Mouse (Mus musculus) frontal cortex, postnatal 10 days (tissue): ENCODE results near the gene Magi1.
A peak's percentile ranks its signal among the peaks of the same experiment; 100 is the strongest.

Experiments
- DNase-seq, 2 experiments: peaks; one replicate each; pipeline ENCODE4 v3.0.0; 2022; ENCODE audit warnings: low spot score in 2 of 2, mixed read lengths in 1 of 2

Magi1 gene

DNA sequence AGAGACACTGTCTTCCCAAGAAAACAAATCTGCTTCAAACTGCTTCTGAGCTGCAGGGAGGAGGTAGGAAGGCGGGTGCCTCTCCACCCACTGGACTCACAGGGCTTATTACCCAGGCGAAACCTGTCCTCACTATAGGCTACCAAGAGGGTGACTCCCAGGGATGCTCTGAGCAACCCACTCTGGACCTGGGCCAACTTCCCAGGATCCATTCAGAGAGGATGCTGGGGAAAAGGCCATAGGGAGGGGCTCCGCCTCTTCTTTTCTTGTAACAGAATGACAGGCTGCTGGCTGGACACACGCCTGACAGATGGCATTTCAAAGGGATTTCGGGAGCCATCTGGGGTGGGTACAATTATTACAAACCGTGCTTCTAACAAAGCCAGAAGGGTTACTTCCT lies 463.8 kb downstream of the Magi1 start:
- DNase-seq: peak; percentile 67 to 74

DNA sequence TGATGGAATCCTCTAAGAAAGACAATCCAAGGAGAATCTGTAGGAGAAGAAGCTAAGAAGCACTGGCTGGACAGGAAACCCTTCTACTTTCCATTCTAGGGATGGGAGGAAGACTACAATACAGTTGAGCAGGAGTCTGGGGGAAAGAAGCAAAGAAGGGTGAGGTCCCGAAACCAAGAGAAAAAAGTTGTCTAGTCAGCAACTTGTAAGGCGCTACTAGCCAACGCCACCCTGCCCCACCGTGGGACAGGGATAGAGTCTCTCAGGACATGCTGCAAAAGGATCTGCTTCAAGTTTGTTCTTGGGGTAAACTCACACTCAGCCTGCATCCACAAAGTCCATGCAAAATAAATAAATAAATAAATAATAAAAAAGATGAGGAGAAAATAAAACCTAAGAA lies 464.4 kb downstream of the Magi1 start:
- no peak for DNase-seq

DNA sequence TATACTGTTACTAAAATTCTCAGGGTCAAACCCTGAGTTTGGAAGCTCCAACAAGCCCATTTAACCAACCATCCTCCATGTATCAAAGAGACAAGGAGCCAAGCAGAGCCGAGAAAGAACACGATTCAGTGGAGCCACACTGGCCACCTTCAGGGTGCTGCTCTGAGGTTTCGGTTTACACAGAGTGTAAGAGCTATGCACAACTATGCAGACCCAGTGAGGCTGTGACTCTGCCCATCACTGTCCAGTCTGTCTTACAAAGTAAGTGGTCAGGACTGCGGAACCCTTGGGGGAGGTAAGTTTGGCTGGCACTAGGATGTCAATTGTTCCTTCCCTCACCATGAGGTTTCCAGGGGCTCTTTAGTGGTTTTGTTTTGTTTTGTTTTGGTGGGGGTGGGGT lies 465.2 kb downstream of the Magi1 start:
- no peak for DNase-seq

DNA sequence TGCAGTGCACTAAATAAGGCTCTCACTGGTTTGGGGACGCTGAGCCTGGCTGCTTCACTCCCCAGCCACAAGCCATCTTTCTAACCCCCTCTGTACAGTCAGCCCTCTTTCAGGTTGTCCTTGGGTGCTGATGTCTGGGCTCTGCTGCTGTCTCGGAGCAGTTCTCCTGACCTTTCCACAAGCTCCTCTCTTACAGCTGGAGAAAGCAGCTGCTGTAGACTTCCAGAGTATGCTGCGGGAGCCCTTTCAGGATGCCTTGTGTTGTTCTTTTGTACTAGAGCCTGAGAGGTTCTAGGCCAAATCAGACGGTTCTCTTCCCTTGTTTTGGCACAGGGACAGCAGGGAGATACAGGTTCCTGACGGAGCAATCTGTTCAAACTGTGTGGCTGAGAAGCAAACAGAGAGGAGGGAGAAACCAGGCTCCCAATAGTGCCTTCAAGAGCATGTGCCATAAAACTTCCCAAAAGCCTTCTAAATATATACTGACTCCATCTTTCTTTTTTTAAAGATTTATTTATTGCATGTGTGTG lies 478.2 kb downstream of the Magi1 start:
- DNase-seq: no peak

DNA sequence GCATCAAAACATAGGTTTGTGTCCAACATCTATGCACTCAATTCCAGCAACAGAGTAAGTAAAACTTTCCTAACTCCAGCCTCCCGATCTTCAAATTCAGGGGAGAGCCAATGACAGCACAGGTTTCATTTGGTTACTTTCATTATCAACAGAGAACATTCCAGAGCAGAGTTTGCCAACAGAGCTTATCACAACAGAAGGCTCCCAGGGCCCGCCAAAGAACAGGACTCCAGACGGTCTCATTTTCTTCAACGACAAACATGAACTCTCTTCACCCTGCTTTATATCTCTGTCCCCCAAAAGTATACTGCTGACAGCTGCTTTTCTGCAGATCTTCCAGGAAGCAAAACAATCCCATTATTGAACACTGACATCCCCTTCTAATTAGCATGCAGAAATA lies 481.3 kb downstream of the Magi1 start:
- no peak for DNase-seq

DNA sequence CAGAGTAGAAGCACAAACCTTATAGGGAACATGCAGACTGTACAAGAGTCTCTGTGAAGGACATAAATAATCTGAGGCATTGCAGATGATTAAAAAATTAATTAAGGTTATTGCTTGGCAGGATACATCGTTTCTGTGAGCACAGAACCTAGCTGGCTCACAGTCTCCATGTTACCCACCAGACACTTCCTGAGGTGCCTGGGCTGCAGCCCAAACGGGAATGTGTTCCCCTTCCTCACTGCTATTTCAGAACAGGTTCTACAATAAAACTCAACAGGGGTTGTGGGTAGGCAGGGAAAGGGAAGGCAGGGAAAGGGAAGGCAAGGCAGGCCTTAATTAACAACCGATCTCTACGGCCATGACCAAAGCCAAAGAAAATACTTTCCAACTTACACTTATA lies 483.3 kb downstream of the Magi1 start:
- DNase-seq: no peak

DNA sequence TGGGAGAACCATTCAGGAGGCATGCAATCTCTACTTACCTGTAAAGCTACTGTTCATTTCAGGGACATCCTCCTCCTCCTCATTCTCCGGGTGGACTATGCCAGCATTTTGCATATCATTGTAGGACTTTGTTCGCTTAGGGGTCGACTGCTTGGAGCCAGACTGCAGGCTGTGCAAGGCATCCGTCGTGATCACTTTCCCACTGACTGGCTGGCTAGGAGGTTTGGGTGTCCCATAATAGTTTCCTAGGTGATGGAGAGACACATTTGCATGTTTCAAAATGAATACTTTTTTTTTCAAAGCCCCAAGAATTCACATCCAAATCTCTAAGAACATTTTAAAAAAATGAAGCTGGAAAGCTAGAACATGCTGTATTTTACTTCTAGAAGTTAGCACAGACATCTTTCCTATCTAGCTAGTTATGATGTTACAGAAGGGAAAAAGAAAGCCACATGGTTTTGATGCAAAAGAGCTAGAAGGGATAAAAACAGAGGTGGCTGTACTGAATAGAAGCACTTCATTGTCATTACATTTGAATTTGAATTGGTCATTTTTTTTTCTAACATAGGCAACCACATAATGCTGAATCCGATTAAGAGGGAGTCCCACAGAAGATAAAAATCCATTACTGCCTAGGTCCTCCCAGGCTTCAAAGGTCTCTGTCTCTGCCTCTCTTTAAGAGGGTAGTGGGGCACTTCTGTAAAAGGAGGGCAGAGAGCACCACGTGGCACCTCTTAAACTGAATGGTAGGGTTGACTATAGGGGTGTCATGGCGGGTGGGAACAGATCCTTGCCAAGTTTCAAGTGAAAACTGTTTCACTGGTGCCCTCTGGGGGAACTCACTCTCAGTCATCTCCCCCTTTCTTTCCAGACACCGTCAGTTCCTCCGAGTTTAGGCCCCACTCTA lies 491.2 kb downstream of the Magi1 start:
- no peak for DNase-seq

DNA sequence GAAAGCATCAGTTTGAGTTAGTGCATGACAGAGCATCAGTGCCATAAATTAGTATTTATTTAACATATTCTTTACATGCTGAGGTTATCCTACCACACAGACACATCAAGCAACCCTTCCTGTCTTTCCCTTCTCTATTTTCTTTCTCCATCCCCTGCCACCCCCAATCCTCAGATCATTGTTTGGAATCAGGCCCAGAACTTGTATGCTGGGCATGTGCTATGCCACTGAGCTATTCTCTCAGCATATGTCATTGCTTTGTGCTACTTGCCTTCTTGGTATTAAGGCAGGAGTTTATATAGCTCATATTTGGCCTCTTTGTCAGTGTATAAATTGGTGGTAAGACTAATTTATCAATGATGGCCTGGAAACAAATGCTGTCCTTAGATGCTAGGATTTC lies 494.0 kb downstream of the Magi1 start:
- DNase-seq: no peak

DNA sequence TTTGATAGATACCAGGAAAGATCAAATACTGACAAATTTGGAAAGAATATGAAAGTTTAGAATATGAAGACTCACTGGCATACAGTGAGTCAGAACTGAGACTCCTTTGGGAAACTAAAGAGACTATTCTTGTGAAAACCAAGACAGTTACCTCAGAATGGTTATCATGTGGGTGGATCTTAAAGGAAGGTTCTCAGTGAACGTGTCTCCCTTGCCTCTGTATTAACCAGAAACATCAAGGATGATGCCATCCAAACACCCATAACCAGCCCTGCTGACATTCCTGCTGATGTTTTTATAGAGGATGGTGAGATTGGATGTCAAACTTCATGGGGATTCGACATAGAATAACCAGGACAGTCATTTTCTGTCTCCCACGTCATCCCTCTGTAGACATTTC lies 496.7 kb downstream of the Magi1 start:
- no peak for DNase-seq

DNA sequence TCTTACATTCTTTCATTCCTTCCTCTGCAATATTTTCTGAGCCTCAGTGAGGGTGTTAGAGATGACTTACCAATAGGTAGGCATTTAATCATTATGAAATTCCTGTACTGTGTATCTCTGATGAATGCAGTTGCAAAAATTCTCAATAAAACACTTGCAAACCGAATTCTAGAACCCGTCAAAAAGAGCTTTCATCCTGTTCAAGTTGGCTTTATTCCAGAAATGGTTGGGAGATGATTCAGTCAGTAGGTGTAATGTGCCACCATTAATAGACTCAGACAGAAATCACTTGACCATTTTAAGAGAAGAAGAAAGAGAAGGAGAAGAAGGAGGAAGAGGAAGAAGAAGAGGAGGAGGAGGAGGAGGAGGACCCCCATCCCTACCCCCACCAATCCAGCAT lies 497.5 kb downstream of the Magi1 start:
- DNase-seq: no peak

DNA sequence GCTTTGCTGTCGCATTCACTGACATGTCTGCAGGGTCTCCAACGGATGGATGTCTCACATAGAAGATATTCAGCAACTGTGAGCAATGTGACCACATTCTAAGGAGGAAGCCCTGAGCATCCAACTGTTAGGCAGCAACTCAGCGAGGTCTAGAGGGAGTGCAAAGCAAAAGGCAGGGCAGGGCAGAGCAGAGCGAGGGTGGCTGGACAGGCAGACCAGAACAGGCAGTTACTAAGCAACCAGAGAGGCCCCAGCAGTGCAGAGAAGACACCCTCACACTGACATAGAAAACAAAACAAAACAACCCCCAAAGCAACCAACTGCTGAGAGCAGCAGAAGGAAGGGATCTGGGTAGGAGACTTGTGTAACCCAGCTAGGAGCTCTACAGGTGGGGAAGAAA lies 512.6 kb downstream of the Magi1 start:
- no peak for DNase-seq

DNA sequence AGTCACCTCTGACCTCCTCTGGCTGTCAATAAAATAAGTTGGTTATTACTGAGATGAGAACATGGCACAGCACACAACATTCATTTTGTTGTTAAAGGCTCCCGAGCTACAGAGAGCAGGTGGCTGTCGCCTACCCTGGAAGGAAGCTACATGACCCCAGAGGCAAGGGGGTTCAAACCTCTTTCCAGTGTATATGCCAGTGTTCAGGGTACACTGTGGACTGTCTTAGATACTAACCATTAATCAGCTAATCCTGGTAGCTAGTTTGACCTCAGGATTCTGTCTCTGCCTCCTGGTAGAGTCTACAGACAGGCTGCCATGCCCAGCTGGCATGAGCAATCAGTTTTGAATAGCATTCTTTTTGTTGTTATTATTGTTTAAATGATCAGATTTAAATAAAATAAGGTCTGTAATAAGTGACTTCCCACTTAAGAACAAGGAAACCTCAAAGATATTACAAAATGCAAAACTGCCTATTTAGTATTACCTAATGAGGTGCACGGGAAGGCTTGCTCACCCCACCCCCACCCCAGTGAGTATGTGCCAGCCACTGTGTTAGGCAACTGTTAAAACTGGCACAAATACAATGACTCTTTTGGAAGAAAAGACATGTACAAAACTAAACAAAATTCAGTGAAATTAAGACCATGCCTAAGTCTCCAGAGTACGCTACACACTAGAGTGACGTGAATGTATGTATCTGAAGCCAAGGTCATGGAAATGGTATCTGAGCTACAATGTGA lies 513.3 kb downstream of the Magi1 start:
- DNase-seq: no peak

DNA sequence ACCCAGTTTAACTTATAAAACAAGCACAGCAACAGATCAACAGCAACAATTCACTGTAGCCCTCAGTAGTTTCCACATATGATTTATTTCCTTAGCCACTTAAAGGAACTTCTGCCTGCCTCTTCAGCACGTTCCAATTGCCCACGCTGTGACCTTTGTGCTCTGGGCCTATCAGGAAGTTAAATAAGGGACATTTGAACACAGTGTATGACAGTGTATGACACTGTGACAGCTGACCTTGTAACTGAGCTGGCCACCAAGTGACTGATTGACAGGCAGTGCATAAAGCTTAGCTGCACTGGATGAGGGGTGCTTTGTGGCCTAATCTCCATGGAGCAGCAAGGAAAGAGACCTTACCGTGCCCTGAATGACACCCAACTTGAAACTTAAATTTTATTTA lies 525.6 kb downstream of the Magi1 start:
- no peak for DNase-seq

DNA sequence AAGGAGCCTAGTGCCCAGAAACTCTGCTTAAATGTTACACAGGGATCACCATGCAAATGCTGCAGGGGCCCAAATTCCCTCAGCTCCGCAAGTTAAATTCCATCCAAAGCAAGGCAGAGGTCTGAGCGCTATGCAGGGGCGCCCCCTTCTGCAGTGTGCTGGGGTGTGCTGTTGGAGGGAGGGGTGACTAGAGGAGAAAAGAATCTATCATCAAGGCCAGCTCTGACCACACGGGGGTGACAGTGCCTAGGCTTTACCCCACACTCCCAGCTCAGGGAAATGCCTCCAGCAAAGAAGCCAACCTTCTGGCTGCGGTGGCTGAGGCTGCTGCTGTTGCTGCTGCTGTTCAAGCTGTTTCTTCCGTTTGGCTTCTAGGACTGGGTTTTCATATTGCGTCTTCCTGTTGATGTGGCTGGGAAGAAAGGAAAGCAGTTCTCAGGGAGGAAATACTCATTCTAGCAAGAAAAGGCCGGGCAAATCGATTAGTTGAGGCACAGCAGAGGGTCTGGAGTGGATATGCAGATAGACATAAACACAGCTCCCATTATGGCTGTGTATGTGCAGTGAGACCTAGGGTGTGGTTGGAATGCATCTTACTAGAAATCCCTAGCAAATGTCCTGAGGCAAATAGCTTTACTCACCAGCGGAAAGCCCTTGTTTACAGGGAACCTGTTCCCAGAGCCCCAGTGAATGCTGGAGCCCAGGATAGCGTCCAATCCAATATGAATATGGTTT lies 526.2 kb downstream of the Magi1 start:
- peak; percentile 73 to 83 for DNase-seq

DNA sequence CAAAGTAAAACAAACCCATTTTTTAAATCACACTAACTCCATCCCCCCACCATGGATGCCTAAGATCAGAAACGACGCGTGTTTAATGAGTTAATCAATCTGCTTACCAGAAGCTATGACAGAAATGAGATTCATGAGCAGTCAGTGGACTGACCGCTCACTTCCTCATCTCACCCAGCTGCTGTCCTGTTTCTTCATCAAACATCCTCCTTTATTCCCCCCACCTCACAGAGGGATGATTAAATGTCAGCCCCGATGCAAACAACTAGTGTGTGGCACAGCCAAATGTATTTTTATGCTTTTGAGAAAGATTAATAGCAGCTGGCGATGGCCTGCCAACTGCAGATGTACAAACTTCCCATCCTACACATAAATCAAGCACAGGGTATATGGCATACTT lies 540.6 kb downstream of the Magi1 start:
- DNase-seq: no peak

DNA sequence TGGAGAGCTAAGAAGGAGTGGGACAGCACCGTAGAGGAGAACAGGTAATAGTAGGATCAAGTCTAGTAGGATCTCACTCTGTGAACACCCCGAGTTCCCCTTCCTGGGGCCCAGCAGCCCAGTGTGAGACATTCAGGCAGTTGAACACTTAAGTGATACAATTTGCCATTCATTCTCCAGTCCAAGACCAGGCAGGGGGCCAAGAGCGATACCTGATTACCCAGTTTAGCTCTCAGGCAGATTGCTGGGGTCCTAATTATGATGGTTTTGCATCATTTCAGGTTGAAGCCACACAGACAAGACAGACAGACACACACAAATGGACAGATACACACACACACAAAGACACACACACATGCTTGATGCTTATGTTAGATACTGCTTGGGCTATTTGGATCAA lies 543.9 kb downstream of the Magi1 start:
- no peak for DNase-seq

DNA sequence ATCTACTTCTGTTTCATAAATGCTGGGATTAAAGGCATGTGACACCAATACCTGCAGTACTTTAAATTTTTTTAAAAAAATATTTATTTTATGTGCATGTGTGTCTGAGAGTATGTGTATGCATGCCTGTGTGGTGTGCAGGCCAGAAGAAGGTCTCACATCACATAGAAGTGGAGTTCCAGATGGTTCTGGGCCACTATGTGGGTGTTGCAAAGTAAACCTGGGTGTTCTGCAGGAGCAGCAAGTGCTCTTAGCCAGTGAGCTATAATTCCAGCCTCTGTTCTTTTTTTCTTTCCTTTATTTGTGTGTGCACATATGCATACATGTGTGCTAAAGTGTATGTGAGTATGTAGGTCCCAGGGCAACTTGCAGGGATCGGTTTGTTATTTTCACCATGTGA lies 546.6 kb downstream of the Magi1 start:
- no peak for DNase-seq

DNA sequence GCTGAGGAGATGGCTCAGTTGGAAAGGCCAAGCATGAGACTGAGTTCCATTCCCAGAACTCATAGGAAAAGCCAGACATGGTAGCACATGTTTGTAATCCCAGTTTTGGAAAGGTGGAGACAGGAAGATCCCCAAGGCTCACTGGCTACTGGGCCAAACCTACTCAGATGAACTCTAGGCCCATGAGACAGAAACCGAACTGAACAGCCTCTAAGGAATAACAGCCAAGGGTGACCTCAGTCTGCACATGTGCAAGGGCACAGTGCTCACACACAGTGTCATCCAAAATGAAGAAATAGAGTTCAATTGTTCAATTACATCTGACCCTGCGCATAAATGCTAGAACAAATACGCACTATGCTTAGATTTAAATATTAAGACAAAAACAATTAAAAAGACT lies 547.6 kb downstream of the Magi1 start:
- no peak for DNase-seq

DNA sequence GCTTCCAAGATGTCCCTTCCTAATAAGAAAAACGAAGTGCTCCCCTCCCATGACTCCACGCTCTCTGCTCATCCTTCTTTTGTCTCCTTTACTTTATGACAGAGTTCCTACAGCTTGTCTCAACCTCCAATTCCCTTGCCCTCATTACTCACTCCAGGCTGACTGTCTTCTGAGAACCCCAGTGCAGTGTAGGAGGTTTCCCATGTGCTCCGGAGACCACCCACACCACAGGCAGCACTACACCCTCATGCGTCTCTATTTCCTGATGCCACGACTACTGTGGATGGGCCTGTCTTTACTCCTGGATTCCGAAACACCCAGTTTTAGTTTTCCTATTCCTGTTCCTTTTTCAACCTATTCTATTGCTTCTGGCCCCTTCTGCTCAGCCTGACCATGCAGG lies 549.9 kb downstream of the Magi1 start:
- no peak for DNase-seq

DNA sequence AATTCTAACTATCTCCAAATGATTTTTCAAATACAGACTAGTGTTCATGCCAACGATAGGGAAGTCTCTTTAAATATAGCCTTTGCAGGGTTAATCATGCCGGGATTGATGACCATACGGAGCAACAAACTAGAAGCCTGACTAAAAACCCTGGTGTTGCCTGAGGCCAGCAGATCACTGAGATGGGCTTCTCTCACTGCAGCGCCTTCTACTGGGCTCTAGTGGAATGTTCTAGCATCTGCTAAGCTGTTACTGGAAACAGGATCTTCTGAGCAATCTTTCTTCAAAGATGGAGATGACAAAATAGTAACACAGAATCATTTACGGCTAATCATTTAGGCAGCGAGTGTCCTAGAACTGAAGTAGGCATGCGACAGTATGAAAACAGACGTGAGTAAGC lies 554.0 kb downstream of the Magi1 start:
- DNase-seq: no peak

DNA sequence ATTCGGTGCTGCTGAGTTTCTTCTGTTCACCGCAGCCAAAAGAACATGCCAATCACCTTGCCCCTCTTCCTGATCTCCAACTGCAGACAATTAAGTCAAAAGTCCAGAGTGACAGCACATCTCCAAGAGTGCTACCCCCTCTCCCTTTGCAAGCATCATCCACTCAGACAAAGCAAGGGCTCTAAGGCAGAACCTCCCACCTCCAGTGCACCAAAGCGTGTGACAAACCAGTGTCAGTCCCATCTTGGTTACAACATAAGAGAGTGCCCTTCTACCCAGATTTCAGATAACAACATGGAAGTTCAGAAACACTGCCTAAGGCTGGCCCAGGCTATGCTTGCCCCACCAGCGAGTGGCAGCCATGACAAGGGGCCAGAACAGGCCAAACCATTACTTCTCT lies 554.9 kb downstream of the Magi1 start:
- DNase-seq: no peak

DNA sequence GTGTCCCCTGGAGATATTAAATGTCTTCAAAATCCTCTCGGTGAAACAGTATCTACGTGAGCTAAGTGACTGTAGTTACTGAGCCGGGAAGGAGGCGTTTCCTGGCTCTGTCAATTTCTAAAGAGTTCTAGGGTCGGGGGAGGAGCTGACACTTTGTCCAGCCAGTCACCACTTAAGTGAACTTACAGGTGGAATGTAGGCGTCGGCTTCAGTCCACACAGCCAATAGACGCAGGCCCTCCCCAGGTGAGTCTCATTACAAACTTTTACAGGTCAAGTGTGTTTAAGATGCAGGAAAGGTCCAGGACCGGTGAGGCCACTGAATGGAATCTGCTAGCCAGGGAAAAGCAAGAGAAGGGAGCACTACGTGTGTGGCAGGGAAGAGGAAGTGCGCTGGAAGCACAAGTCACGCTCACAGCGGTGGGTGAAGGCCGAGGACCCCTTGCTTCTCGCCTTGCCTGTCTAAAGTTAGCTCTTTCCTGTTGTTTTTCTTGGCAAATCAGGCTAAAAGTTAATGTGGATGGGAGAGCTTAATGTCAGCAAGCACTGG lies 556.0 kb downstream of the Magi1 start:
- DNase-seq: no peak
